Mouse (Mus musculus) layer of hippocampus, adult 9-11 months (tissue): ENCODE results near the gene Hist1h3h.
A peak's percentile ranks its signal among the peaks of the same experiment; 100 is the strongest.
"Not testable (repeated sequence)": the region's sequence is repeated elsewhere in the genome, so short reads cannot be mapped to it uniquely, and the experiment has no call there.

ENCODE experiments used
- DNase-seq: peaks from one replicate; pipeline ENCODE4 v3.0.0; 2022

Hist1h3h gene

DNA sequence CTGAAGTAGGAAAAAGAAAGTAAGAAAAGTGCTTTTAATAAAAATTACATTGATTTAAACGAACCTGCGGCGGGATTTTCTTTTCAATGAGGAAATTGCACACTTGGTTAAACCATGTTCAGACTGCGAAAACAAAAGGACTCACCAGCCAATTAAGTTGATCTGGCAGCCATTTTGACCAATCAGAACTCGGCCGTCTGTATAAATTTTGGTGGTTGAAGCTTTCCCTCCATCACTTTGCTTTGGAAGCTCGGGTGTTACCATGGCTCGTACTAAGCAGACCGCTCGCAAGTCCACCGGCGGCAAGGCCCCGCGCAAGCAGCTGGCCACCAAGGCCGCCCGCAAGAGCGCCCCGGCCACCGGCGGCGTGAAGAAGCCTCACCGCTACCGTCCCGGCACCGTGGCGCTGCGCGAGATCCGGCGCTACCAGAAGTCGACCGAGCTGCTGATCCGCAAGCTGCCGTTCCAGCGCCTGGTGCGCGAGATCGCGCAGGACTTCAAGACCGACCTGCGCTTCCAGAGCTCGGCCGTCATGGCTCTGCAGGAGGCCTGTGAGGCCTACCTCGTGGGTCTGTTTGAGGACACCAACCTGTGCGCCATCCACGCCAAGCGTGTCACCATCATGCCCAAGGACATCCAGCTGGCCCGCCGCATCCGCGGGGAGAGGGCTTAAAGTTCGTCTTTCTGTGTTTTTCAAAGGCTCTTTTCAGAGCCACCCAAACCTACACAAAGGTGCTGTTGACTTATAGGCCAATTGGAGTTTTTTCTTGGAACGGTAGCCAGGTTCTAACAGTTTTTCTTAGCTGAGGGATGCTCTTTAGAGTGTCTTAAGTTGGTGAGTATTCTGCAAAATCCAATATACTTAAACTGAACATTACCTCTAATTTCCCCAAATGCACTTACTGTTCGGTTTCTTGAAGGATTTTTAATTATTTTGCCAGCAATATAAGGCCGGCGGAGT is at the start of gene Hist1h3h:
Gene Hist1h3h (plus strand): TSS at position 263 of the 961 bp plus-strand sequence.
- DNase-seq = peak; percentile 87

DNA sequence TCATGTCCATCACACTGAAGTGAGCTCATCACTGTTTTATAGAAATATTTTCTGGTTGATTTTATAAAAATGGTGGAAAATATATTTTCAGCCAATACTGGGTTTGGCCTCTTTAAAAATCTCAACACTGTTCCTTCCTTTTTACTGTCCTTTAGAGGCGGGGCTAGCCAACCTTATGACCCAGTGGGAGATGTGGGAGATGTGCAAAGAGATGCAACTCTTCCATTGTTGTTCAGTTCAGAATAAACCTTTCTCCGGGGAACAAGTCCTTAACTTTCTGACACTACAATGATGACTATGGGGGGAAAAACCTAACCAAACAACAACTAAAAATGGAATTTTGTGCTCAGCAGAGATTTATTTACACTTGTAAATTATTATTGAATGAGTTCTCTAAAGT is 40.2 kb upstream of the Hist1h3h start, which contains the start of gene Olfr1360:
Gene Olfr1360 (minus strand): TSS at position 101 of the 400 bp plus-strand sequence.
- no peak for DNase-seq

DNA sequence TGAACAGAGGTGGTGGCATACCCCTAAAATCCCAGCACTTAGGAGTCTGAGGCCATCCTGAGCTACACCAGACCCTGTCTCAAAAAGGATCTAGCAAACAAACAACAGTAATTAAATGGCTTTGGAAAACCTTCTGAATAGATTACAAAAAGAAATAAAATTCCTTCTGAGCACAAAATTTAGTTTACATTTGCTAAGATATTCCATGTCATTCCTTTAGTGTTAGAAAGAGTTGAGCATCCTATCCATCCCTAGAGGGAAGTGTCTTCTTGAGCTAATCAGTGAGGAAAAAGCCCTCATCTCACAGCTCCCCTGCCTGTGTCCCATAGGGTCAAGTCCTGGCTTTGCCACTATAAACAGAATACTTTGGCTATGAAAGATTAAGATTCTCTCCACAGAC is 19.6 kb upstream of the Hist1h3h start, which contains the start of gene Olfr1359:
Gene Olfr1359 (plus strand): TSS at position 301 of the 400 bp plus-strand sequence.
- DNase-seq = no peak

DNA sequence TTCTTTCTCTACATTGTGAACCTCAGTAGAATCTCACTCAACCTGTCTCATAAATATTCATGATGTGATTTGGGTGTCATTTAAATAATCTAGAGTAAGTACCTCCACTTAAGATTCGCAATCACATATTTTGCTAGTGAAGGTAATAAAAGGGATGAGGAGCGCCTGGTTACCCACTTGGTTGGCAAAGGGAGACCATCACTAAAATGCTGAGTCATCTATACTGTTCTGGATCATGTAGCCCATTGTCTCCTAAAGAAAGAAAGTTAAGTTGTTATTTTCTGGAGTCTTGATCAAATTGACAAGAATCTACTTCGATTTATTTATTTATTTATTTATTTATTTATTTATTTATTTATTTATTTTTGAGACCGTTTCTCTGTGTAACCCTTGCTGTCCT is 10.8 kb upstream of the Hist1h3h start:
- DNase-seq = no peak

DNA sequence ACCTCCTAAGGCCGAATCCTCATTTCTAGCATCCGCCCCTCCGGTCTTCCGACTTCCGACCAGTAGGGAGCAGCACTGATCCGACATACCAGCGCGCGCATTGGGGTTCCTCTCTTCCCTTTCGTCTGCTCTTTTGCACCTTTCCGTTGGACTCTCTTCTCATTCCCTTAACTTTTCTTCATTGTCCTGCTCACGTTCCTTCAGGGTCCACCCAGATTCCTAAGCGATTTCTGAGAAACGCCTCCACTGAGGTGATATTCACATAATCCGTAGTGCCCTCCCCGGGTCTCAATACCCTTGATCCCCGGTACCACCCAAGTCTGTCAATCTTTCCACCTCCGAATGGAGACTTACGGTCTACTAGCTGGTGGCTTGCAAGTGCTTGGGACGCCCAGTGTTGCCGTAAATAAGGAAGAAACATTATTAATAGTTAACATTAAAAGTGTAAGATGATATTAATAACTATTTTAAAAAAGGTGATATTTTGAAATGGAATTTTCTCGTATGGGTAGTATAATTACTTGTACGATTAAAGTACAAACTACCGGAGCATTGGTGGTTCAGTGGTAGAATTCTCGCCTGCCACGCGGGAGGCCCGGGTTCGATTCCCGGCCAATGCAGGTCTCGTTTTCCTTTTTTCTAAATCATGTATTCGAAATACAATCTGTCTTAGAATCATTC is 7.3 kb upstream of the Hist1h3h start:
- peak; percentile 85 for DNase-seq

DNA sequence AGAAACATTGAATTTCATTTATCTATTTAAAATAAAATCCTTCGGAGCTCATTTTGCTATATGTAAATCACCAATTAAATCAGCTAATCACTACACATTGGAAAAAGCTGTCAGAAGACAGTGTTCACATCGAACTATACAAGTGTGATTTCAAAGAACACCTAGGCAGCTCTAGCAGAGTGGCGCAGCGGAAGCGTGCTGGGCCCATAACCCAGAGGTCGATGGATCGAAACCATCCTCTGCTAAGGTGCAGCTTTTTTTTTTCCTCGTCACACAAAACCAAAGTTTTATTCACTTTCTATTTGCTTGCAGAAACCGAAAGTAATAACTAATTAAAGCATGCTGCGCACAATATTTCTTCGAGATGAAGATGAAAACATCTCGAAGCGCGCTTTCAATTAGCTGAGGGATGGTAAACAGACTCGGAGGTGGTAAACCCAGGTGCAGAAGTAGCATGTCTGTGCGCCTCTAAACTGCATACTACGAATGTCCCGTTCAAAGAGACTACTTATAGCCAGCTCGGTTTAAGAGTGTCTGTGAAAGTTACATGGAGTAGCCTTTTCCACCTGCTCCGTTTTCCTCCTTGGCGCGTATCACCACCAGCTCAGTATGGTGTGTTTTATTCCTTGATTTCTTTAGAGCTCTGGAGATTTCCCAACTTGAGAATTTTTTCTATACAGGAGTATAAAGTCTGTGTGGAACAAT is 6.5 kb upstream of the Hist1h3h start:
- DNase-seq = peak; percentile 67

DNA sequence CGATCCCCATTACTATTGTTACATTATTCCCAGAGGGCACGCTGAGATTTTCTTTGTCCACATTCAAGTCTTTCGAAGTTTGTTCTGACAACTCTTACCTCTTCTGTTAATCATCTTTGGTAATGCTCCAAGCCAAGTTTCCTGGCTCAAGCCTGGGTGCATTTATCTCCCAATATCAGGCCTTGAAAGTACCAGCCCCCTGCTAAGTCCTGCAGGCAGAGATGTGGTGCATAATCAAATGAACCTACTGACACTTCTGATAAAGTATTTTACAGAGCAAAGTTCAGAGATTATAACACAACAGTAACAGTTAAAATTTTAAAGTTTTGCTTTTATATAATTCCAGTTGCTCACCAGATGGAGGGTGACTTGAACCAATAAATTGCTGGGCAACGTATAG is 5.8 kb upstream of the Hist1h3h start:
- DNase-seq = no peak

DNA sequence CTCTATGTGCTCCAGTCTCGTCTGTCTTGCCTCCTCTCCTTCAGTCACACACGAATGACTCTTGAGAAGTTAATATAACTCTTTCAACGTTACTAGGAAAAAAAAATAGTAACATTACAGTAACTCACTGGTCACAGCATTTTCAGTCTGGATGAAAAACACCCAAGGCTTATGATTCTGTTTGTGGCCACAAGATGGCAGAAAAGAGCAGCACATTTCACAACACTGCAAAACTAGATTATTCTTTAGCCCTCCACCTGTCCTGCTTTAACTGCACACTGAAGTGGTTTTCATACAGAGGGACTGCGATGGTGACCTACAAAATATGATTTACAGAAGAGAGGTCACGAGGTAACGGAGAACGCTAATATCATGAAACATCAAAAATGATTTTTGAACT is 2.7 kb upstream of the Hist1h3h start:
- peak; percentile 40 for DNase-seq

DNA sequence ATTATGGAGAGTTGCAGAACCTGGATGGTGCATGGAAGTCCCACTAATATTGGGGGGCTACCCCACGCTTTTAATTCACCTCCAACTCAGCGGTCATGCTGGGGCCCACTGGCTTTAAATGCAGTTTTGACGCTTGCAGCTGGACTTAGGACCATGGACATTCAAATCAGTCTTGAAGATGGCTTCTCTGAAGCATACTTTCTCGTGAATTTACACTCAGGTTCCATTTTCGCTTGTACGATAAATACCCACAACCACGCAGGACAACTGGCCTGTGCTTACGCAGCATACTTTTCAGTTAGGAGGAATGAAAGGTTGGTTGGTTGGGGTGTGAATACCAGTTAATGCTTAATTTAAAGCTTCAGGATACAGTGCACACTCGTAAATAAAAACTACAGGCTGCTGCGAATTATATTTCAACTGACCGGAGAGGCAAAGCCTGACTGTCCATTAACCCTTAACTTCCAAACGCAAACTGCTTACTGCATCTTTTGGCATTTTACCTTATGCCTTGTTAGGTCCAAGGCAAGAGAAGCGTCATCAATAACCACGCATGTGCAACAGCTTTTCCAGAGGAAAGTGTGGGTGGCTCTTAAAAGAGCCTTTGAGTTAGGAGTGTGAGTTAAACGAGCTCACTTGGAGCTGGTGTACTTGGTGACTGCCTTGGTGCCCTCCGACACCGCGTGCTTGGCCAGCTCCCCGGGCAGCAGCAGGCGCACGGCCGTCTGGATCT is 2.2 kb upstream of the Hist1h3h start:
- DNase-seq = peak; percentile 8

DNA sequence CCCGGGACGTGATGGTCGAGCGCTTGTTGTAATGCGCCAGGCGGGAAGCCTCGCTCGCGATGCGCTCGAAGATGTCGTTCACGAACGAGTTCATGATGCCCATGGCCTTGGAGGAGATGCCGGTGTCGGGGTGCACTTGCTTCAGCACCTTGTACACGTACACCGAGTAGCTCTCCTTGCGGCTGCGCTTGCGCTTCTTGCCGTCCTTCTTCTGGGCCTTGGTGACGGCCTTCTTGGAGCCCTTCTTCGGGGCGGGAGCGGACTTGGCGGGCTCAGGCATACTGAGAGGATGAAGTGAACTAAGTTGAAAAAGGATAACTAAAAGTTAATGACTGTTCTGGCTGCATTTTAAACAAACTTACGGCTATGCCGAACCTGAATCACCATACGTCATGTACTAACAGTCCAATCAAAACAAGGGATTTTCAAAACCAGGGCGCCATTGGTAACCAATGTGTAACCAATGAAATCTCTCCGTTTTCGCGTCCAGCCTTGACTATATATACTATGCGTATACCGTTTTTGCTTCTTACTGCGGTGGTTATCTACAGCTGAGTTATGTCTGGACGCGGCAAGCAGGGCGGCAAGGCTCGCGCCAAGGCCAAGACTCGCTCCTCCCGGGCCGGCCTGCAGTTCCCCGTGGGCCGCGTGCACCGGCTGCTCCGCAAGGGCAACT is 1.5 kb upstream of the Hist1h3h start, which contains the start of the genes Hist1h2bl and Hist1h2ai:
Gene Hist1h2bl (minus strand): TSS at position 280 of the 676 bp plus-strand sequence.
Gene Hist1h2ai (plus strand): TSS at position 559 of the 676 bp plus-strand sequence.
- peak; percentile 93 for DNase-seq

DNA sequence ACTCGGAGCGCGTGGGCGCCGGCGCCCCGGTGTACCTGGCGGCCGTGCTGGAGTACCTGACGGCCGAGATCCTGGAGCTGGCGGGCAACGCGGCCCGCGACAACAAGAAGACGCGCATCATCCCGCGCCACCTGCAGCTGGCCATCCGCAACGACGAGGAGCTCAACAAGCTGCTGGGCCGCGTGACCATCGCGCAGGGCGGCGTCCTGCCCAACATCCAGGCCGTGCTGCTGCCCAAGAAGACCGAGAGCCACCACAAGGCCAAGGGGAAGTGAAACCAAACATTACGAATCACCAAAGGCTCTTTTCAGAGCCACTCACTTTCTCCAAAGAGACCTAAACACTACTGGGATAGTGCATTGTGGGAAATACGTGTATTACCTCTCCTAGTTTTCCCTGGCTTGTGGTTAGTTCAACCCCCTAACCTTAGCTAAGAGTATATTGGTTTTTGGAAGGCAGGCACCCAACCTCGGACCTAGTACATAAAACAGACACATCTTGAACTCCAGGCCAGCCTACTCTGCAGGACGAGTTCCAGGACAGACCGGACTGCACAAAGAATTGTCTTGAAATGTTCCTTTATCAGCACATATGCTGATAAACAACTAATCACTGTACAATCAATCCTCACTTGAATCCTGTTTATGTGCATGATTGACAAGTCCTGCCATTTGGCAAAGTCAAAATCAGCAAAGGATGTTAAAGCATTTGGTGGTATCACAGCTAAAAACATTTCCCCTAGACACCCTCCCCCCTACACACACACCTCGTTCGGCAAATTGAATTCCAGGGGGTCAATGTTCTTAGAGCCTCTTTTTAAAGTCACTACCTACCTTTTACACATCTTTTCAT is 693 bp upstream of the Hist1h3h start:
- peak; percentile 24 for DNase-seq

DNA sequence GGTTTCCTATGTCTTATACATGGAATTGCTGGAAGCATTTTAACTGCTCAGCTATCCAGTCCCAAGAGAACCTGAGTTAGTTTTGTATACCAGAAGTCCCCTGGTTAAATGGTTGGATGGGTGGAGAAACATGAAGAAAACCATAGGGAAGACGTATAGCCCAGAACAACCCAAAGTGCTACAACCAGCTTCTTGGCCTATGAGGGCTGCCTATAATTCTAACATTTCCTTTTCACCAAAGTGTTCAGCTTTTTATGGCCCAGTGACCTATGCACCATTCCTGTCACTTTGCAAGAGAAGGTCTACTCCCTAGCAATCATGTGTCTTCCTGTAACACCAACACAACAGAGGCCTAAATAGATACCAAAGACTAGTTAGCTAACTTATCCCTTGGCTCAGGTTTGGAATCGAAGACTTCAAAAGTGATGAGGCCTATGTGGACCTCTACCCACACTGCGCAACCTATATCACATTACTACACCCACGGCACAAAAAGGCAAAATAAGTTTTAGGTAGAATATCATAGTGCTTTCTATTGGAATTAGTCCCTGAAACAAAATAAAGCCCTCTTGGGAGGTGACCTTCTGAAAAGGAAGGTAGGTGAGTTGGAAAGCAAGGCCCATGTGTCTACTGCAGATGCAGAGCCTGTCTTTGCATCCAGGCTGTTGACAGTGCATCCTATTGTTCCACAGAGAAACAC is 1.1 kb downstream of the Hist1h3h start:
- DNase-seq = no peak

DNA sequence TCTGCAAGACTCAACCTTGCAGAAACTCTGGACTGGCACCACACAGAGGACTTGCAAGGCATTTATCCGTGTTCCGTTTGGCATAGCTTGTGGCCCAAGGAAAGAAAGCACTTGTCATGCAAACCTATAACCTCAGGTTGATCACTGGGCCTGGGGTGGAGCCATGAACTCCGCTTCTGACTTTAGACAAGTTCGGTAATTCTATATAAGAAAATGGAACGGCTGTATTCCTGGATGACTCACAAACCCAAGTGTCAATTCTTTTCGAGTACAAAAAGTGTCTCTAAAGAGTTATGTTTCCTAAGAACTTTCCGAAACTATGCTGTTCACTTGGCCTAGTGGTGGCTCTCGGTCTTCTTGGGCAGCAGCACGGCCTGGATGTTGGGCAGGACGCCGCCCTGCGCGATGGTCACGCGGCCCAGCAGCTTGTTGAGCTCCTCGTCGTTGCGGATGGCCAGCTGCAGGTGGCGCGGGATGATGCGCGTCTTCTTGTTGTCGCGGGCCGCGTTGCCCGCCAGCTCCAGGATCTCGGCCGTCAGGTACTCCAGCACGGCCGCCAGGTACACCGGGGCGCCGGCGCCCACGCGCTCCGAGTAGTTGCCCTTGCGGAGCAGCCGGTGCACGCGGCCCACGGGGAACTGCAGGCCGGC is 3.8 kb downstream of the Hist1h3h start:
- DNase-seq = not testable (repeated sequence)

DNA sequence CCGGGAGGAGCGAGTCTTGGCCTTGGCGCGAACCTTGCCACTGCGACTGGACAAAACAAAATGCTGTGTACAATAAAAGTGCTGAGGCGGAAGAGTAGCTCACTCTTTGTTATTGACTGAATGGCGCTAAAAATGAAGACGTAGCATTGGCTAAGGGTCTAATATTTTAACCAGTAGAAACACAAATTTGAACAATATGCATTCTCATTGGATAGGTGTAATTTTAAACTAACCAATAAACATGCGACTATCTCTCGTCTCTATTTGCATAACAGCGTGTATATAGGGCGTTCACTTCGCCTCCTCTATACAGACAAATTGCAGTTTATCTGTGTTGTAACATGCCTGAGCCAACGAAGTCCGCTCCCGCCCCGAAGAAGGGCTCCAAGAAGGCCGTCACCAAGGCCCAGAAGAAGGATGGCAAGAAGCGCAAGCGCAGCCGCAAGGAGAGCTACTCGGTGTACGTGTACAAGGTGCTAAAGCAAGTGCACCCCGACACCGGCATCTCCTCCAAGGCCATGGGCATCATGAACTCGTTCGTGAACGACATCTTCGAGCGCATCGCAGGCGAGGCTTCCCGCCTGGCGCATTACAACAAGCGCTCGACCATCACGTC is 4.4 kb downstream of the Hist1h3h start, which contains the start of gene Hist1h2bm:
Gene Hist1h2bm (plus strand): TSS at position 288 of the 616 bp plus-strand sequence.
- DNase-seq = peak; percentile 75

DNA sequence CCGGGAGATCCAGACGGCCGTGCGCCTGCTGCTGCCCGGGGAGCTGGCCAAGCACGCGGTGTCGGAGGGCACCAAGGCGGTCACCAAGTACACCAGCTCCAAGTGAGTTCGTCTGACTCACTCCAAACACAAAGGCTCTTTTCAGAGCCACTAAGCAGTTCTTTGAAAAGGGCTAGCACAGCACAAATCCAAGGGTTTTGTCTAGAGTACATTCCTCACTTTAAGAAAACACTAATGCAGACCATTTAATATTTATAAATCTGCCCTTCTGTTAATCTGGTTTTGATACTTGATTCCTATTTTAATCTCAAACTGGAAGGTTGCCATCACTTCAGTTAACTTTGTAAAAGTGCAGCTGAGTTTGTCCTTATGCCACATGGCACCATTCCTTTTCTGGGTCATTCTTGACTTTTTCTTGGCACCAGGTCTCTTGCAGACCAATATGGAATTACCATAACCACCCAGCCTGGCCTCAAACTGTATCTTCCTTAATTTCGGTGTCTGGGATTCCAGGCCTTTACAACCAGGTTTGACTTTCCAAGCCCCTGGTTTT is 5.0 kb downstream of the Hist1h3h start:
- no peak for DNase-seq

DNA sequence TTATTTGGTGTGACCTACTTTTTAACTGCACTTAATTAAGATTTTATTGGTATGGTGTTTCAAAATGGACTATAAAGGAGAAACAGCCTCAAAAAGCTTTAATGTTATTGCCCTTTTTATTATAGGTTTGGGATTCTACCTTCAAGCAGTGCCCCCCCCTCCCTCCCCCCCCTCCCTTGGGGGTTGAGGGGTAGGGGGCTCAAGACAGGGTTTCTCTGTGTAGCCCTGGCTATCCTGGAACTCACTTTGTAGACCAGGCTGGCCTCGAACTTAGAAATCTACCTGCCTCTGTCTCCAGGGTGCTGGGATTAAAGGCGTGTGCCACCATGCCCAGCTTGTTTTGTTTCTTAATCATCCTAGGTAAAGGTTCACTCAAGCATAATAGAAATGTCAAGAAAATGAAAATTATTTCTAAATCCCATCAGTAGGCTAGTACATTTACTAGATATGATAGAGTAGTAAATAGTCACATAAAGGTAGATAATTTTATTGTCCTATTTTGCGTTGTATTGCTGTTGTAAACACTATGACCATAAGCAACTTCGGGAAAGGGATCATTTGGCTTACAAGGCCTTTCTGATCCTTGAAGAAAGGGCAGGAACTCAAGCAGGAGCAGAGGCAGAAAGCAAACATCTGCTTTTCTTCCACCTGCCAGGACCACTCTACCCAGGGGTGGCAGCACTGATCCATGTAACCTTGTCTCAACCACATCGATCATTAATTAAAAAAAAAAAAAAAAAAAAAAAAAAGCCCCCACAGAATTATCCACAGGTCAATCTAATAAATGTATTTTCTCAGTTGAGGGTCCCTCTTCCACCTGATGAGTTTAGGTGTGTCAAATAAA is 5.8 kb downstream of the Hist1h3h start:
- DNase-seq = no peak

DNA sequence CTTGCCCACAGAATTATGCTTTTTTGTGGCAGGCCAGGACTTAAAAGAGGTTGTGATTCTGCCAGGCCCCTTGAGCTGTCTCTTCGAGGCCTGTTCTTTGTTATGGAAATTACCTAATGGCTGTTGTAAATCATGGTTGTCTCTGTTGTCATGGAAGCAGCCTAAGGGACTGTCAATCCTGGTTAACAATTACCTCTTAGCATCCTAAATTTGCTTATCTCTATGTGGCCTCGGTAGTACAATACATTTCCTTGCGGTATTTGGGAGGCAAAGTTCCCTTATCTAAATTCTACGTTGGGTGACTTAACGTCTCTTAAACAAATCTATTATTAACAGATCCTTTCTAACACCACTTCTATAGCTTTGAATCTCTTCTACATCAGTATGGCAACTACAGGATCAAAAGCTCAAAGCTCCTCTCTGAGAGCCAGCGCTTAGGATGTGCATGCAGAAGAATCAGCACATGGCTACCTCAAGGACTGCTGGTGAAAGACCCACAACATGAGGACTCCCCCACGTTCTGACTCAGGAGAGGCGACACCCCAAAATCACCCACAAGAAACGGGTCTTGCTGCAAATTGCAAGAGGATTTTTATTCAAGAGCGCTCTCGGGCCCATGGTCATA is 10.6 kb downstream of the Hist1h3h start:
- DNase-seq = no peak
